Mouse (Mus musculus): ENCODE measurements around the gene U2af1.
"Not testable (repeated sequence)": the region's sequence is repeated elsewhere in the genome, so short reads cannot be mapped to it uniquely, and the experiment has no call there.

Gene U2af1

DNA sequence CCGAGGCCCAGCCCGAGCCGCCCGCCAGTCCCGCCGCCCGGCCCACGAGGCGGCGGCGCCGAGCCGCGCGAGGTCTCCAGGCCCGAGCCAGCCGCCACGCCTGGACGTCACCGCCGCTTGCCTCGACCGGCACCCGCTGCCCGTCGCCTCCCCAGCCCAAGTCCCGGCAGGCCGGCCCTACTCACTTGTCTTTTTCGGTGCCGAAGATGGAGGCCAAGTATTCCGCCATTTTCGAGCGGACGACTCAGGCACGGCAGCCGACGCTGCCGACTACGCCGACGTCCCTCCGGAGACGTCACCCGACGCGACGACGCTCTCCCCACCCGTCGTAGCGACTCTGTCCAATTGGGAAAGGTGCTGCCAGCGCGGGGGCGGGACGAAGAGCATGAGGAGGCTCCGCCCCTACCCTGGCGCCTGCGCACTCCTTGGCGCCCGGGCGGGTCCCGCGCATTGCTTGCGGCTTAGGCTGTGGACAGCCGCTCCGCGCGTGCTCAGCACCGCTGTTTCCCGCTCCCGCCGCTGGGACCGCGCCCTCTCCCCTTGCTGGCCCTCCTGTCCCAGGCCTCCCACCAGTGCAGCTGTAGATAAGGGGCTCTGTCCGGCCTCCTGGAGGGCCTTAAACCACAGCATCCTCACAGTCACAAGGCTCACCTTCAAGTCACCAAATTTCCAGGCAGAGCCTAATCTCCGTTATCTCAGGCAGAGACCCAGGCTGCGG is at the start of gene U2af1:
TSS of gene U2af1 (minus strand) at position 425 of the 718 bp plus-strand sequence.
- peak; percentile 100 for DNase-seq

DNA sequence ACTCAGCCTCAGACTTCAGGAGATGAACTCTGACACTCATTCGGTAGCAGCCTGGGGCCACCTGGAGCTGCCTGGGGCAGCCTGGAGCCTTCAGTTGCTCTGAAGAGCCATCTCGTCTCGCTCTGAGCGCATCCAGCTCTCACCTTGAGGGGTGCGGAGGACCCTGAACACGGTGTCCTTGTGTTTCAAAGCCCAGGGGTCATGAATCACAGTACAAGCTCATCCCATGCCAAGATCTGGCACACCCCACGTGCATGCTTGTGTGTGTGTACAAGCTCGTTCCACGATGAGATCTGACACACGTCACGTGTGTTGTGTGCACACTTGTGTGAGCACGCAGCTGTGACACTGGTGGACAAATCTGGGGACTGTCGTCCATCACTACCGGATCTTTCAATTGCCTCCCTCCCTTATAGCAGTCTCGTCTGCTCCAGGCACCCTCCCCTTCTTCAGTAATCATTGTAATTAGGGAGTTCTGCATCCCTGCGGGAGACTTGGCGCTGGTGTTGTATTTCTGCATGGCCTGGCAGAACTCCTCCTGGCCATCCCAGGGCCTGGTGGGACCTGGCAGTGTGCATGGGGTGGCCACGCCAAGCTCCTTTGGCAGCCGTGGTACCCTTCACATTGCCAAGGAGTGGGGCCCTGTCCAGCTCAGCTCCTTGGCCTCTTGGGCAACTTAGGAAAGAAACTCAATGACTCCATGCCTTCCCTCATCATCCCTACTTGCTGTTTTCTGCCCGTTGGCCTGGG is 46.8 kb upstream of the U2af1 start:
- peak; percentile 93 for DNase-seq

DNA sequence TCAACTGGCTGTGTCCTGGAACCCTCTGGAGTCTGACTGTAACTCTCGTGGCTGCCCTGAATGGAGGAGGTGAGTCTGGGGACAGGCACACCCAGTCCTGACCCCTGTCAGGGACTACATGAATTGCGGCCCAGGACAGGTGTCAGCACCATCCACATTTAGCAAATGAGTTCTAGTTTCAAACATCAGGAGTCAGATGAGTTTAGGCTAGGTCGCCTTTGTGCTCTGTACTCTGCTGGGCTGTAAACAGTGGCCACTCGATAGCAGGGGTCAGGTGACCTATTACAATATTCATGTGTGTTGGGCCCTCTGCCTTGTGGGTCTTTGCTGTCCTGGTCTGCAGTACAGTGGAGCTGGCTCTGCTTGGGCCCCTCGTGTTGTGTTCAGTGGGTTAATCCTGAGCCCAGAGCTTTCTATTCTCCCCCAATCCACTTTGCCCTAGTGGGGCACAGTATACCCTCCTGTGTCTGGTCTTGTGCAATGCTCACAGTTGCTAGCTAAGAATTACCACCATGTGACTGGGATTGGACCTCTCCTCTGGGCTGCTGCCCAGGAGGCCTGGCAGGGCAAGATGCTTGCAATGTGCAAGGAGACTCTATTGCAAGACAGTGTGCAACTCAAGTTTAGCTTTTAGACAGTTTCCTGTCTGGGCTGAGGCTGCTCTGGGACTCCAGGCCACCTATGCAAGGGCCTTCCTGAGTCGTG is 44.7 kb upstream of the U2af1 start:
- peak; percentile 98 for DNase-seq

DNA sequence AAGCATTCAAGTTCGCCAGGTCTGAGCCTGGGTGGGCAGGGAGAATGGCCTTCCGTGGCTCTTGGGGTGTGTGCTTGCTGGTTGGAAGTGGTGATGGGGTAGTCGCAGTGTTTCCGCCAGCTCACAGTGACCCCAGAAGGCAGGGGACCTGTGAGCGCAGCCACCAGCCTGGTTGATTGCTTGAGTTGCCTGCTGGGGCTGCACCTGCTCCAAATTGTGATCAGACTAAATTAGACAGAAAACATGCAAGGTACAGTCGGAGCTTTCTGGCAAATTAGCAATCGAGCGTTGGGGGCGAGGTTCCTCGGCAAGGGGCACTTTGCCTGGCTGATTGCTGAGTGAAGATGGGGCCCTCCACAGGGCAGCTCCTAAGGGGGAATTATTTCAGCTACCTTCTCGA is 39.7 kb upstream of the U2af1 start:
- DNase-seq: peak; percentile 79

DNA sequence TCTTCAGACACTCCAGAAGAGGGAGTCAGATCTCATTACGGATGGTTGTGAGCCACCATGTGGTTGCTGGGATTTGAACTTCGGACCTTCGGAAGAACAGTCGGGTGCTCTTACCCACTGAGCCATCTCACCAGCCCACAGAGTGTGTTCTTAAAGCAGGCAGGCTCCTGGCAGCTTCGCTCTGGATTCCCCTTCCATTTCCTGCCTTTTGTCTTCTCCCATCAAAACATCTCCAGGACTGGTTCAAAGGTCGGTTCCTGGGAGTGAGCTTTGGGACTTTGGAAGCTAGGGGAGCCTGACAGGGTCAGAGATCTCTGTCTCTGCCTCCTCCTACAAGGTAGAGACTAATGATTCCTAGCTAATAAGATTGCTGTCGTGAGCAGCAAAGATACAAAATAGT is 36.7 kb upstream of the U2af1 start:
- DNase-seq: not testable (repeated sequence)

DNA sequence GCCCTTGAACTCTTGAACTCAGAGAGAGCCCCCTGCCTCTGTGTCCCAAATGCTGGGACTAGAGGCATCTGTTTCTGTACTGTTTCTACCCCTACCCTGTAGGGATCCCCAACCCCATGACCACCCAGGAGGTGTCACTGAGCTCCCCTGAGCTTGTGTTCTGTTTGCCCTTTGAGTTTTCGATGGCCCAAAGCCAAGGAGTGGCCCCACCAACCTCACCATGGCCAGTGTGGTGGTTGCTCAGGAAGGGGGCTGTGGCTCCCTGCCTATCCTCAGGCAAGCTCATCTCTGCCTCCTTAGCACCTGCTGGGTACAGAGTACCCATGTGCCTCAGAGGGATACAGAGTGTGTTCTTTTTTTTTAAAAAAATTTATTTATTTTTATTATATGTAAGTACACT is 36.3 kb upstream of the U2af1 start:
- DNase-seq: no peak

DNA sequence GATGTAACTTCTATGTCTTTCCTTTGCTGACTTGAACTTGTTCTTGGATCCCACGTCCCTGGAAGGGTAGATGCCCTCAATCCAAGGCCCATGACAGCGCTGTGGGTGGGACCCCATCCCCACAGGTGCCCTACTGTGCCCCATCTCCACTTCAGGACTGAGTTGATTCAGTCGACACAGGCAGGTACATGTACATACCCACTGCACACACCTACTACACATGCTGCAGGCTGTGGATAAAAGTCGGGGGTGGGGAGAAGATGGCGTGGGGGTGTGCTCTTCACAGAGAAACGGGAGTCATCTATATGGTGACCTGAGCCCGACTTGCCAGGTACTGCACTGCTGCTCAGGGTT is 35.3 kb upstream of the U2af1 start:
- no peak for DNase-seq

DNA sequence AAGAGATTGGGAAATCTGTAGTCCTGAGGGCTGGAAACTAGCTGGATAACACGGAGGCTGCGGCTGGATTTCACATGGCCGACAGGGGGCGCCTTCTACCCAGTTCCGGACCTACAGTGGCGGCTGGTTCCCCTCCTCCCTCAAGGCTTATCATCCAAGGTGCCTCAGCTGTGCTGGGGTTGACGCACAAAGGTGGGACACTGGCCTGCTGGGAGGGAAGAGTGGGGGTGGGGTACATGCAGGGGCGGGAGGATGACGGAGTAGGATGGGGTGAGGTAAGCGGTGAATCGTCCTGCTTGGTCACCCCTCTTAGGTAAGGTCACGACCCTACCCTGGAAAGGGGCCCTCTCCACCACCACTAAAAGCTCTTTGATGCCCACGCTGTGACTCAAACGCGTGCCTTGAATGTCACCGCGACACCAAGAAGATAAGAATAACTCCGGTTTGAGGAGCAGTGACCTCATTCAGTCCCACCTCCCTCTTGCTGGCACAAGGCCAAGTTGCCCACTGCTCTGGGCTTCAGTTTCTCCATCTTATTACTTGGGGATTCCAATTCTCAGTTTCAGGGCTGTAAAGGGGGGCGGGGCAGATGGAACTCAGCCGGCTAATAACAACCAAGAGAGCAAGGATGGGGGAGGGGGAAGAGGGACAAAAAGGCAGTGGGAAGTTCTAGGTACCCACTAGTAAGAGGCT is 34.8 kb upstream of the U2af1 start:
- DNase-seq: peak; percentile 96

DNA sequence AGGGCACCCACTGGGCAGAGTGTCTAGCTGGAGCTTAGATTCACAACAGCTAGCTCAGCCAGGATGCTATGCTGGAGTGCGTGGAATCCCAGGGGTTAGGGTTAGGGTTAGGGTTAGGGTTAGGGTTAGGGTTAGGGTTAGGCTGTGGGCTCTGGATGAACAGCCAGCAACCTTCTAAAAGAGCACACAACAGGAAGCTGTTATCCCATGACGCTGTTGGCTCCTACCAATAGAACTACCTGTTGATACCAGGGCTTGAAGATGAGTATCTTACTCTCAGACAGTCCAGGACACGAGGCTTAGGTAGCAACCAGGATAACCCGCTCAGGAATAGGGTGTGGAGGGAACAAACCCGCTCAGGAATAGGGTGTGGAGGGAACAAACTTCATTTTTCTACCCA is 34.2 kb upstream of the U2af1 start:
- no peak for DNase-seq

DNA sequence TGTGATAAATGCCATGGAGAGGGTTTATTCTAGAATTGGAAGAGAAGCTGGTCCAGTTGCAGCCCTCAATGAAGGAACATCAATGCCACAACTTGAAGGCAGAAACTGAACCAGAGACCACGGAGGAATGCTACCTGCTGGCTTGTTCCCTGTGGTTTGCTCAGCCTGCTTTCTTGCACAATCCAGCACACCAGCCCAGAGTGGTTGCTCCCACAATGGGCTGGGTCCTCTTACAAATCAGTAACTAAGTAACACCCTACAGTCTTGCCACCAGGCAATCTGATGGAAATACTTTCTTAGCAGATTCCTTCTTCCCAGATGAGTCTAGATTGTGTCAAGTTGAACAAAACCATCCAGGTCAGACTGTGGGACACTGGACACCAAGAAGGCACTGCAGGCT is 30.9 kb upstream of the U2af1 start:
- DNase-seq: no peak

DNA sequence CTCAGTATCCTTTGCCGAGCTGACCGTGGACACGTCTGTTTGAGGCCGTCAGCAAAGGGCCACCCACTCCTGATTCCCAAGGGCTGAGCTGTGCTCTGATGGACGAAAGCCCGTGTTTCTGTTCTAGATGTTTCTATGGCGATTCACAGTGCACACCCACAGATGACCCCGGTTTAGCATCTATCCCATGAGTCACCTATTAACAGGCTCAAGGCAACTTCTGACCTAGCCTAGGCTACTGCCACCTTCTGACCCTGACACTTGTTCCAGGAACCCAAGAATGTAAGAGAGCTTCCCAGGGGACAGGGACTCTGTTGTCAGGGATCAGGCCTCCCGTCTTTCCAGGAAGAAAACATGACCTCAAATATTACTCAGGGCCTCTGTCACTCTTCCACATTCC is 29.4 kb upstream of the U2af1 start:
- peak; percentile 95 for DNase-seq

DNA sequence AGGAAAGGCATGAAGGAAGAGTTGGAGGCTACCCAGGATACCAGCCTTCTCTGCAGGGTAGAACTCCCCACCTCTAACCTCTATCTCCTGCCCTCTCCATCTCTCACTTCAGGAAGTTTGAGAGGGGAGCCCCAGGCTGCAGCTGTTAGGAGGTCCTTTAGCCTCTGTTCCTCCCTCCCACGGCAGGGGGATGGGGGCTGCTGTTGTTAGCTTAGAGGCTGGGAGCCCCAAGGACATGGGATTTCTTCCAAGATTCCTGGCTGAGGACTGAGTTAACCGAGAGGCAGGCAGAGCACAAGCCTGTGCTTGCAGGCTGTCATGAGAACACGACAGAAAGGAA is 27.5 kb upstream of the U2af1 start:
- peak; percentile 93 for DNase-seq

DNA sequence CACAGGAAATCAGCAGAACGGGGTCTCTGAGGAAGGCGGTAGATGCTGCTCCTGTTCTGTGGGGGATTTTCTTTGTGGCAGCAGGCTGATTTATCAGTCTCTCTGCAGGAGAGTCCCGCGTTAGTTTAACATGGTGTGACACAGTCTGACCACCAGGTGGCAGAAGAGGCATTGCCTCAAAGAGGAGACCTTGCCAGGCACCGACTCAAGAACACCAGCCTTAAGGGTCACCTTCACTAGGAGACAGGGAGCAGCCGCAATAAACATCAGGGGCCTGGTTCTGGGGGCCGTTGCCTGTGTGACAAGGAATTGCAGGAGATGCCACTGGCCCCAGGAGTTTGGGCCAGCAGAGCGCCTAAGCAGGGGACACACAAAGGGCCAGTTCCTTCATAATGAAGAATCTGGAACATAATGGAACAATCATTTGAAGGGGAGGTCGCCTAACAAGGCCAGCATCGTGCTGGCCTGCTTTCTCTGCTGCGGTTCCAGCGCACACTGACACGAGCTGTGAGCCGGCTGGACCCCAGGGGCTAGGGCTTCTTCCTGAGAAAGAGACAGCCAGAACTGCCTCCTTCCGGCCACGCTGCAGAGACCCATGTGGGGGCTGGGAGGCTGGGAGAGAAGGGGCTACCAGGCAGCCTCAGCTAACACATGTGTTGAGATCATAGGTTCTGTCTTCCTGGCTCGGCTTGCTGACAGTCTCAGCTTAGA is 27.0 kb upstream of the U2af1 start:
- peak; percentile 98 for DNase-seq

DNA sequence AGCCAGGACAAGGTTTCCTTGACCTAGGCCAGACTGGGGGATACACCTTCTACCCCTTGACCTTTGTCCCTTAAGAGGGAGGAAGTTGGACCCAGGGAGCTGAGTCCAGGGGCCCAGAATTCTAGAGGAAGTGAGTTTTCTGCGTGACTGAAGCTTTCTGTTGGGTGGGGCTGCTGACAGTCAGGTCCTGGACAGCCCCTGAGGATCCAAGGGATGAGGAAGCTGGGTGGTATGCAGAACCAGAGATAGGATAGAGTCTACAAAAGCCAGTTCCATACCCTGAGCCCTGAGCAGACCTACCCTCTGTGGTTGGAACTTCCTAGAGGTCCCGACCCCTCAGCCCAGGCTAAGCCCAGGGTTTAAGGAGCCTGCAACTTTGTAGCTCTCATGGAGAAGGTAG is 21.8 kb upstream of the U2af1 start:
- no peak for DNase-seq

DNA sequence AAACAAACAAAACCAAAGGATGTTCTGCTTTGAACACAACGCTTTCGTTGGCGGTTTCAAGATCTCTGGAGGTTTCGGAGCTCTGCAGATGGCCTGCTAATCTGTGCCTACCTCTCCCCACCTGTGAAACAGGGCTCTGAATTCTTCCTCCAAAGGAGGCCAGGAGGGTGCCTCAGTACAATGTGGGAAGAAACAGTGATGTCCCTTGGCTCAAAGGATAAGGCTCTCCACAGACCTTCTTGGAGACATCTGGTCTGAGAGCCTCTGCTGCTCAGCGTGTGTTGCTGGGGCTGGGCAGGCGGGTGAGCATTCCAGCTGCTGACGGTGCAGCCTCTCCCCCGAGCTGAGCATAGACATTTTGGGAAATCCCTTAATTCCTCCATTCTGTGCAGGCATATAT is 18.8 kb upstream of the U2af1 start, which contains the start of gene Cryaa:
TSS of gene Cryaa (plus strand) at position 301 of the 400 bp plus-strand sequence.
- DNase-seq: no peak

DNA sequence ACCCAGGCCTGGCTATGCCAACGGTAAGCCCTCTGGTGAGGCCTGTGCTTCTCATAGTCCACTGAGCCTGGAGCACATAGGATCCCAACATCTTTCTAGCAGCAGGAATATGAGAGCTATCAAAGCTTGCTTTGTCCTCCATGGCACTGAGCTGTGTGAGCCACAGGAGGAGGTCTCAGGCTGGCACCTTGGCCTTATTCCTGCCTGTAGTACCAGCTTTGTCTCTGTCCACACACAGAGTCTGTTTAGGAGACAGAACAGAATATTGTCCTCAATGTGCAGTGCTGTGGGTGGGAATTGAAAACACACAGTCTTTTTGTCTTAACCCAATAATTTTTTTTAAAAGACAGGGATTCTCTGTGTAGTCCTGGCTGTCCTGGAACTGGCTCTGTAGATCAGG is 15.7 kb upstream of the U2af1 start:
- no peak for DNase-seq

DNA sequence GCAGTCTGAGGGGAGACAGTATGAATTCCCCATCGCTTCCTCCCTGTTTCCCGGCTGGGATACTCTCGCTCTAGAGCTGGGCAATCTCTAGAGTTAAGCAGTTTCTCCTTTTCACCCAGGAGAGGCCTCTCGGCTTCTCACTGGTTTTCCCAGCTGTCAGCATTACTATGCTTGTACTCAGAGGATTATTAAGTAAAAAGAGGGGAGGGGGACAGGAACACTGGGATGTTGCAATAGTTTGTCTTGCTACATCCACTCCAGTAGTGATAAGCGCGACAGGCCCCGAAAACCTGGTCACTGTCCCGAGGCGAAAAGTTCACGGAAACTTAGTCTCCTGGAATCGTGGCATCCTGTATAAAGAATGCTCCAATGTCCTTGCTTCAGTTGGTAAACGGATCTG is 13.6 kb upstream of the U2af1 start:
- no peak for DNase-seq

DNA sequence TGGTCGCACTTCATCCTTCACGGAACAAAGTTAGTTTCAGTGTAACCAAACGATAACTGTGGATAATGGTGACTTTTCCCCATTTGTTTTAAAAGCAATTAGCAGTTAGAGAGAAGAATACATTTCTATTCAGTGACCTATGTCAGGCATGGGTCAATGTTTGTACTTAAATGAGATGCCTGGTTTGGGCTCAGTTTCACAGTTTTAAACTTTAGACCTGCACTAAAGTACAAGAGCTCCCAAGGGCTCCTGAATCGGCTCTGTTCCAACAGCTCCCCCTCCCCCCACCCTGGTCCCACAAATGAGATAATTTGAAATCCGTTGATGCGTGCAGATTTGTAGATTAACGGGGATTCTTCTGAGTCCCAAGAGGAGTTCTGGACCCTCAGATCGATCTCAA is 13.0 kb upstream of the U2af1 start:
- no peak for DNase-seq

DNA sequence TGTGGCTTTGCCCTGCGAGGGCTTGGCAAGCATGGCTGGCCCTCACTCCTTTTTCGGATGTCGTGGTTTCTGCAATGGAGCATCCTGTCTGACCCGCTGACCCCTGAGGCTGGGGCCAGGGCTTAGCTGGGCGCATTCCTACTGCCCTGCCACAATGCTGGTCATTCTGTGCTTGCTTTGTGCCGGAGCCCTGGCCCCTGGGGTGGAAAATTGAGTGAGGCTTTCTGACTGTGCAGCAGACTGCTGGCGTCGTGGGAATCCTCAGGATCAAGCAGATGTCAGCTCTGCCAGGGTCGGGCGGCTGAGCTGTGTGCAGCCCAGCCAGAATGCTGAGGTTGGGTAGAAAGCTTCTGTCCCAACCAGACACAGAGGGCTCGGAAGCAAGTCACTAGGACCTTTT is 11.5 kb upstream of the U2af1 start:
- no peak for DNase-seq

DNA sequence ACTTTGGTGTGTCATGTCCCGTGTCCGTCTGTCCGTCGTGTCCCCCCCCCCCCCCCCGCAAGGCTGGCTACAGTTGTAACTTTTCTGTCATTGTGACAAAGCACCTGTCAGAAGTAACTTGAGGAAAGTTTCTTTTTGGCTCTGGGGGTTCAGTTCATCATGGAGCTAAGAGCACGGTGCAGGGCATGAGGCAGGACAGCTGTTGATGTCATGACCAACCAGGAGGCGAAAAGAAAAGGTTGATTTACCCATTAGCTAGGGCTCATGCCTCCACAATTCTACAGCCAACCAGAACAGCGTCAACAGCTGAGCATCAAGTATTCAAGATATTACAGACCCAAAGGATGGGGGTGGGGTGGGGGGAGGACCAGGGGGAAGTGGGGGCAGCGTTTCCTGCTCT is 9.6 kb upstream of the U2af1 start:
- no peak for DNase-seq

DNA sequence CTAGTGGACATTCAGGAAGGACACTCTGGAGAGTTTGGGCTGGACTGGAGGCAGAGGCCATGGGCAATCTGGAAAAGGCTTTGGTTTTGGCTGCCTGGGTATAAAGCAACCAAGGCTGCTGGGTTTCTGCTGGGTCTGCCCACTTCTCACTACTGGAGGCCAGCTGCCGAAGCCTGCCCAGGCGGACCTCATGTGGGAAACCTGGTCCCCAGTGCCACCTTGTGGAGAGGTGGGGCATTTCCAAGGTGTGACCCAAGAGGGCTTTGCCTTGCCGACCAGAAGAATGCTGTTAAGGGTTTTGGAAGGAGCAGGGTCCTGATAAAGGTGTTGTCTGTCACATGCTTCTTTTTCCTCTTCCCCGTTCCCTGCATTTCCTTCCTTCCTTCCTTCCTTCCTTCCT is 6.1 kb upstream of the U2af1 start:
- DNase-seq: peak; percentile 94

DNA sequence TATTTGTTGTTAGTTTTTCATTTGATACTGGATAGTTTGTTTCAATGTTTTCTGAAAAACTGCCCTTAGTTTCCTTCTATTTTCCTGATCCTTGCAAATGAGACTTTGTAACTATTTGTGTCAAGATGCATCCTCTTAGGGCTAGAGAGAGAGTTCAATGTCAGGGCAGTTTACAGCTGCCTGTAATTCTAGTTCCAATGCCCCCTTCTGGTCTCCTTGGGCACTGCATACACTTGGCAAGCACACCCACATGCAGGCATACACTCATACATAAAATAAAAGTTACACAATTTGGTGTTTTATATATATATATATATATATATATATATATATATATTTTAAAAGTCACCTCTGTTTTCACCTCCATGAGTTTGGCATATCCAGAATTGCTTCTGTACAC is 4.2 kb upstream of the U2af1 start:
- no peak for DNase-seq

Data from heart, adult 11 months (tissue).